Mouse (Mus musculus): ENCODE data around the gene Dand5.

DNA sequence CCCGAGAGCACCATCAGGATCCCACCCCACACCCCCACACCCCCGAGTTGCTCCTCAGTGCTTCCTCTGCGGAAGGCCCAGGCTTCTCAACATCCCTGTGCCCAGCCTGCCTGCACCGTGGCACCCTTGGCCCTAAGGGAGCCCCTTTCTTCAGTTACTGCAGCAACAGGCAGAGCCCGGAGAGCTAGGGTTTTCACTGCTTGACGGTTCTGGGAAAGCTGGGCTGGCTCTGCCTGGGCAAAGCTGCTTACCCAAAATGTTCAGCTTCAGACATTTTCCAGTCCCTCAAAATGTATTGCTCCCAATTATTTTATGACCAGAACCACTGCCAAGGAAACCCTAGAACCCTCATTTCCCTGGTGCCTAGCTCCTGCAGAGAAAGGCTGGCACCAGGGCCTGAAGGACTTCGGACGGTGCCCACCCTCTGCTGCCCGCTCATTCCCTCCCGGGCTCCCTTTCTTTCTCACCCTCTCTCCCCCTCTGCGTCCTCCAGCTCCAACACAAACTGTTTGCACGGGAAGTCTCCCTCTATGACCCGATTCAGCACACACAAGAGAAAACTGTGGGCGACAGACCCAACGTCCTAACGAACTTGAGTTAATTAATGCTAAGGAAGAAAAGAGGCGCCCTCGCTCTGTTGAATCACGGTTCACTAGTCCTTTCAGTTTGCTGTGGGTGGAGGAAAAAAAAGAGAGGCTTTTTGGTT is 43.0 kb downstream of the Dand5 start:
- TF ChIP-seq POLR2A (IDR thresholded peaks at IDR 0.05; ENCODE audit: extremely low read depth, insufficient read depth, low read length) (no peak), CTCF (IDR thresholded peaks at IDR 0.05; ENCODE audit: low read depth, low read length) (no peak)

Measured in liver, adult 2 months (tissue).